Mouse (Mus musculus) CH12.LX (cell line): Measurements from ENCODE around the gene Trpc4ap. TPM values are rescaled to one million over a fixed set of nuclear protein-coding genes. Genes with fewer than 3 reads are reported as not detected.

Source experiments
- DNase-seq: peaks from one replicate; pipeline ENCODE4 v3.0.0-alpha.2; 2013; ENCODE audit errors: extremely low read depth
- H3K27ac ChIP-seq: 2 replicates; pipeline ENCODE4 v1.5.1; 2012; ENCODE audit warnings: low read depth, mild to moderate bottlenecking, control low read depth, moderate library complexity; ENCODE audit not compliant: insufficient read depth
- H3K27me3 ChIP-seq: replicated peaks from 2 replicates; pipeline ENCODE3; 2012; ENCODE audit warnings: inconsistent platforms
- H3K36me3 ChIP-seq, 2 experiments: replicated peaks in 1 of 2; 2 replicates each; pipeline versions ENCODE3 to v1.6.1; 2012; ENCODE audit warnings: inconsistent platforms in 1 of 2, low read length in 1 of 2, mild to moderate bottlenecking in 1 of 2, mixed read lengths in 1 of 2, moderate library complexity in 1 of 2; ENCODE audit not compliant: control insufficient read depth in 1 of 2, insufficient read depth in 1 of 2
- H3K4me1 ChIP-seq, 2 experiments: 2 replicates each; pipeline ENCODE4 v1.6.1; 2012; ENCODE audit warnings: inconsistent platforms in 1 of 2, moderate library complexity in 1 of 2; ENCODE audit not compliant: insufficient read depth in 2 of 2, control insufficient read depth in 1 of 2
- H3K4me2 ChIP-seq: 2 replicates; pipeline ENCODE4 v1.6.1; 2012; ENCODE audit warnings: low read depth, mild to moderate bottlenecking, control low read depth; ENCODE audit not compliant: poor library complexity, insufficient read depth, severe bottlenecking
- H3K4me3 ChIP-seq, 3 experiments: fragments of 150-350 bp in 1 of 3; sonication (generic) in 1 of 3; replicated peaks in 1 of 3; 2 replicates each; pipeline versions ENCODE3 to v1.5.1; 2011 to 2012; ENCODE audit warnings: low read depth in 2 of 3, low read length in 2 of 3, mild to moderate bottlenecking in 2 of 3, moderate library complexity in 2 of 3, control low read depth in 1 of 3, improper control_type of control experiment in 1 of 3, inconsistent platforms in 1 of 3, mixed read lengths in 1 of 3; ENCODE audit not compliant: poor library complexity in 1 of 3
- H3K79me2 ChIP-seq: replicated peaks from 2 replicates; pipeline ENCODE4 v1.6.1; 2012; ENCODE audit warnings: mild to moderate bottlenecking, moderate library complexity; ENCODE audit not compliant: control insufficient read depth, poor library complexity, insufficient read depth, severe bottlenecking; ENCODE audit errors: extremely low read depth
- H3K9ac ChIP-seq: 2 replicates; pipeline ENCODE4 v1.6.1; 2012; ENCODE audit warnings: low read depth, mild to moderate bottlenecking, control low read depth, moderate library complexity; ENCODE audit not compliant: insufficient read depth
- H3K9me3 ChIP-seq: replicated peaks from 2 replicates; pipeline ENCODE3; 2012; ENCODE audit warnings: low read length, inconsistent platforms, mixed read lengths
- BHLHE40 ChIP-seq: IDR thresholded peaks from 2 replicates; pipeline ENCODE4 v1.6.1; 2011; ENCODE audit warnings: mild to moderate bottlenecking, low read depth, low read length, improper control_type of control experiment
- E2F4 ChIP-seq: IDR thresholded peaks from 2 replicates; pipeline ENCODE4 v1.6.1; 2011; ENCODE audit warnings: low read depth, low read length, improper control_type of control experiment; ENCODE audit not compliant: insufficient replicate concordance
- ELF1 ChIP-seq: IDR thresholded peaks from 2 replicates; pipeline ENCODE4 v1.6.1; 2014; ENCODE audit warnings: low read depth, mild to moderate bottlenecking, inconsistent platforms, low read length, improper control_type of control experiment
- EP300 ChIP-seq: IDR thresholded peaks from 2 replicates; pipeline ENCODE4 v1.6.1; 2011; ENCODE audit warnings: low read length, improper control_type of control experiment
- GABPA ChIP-seq: IDR thresholded peaks from 2 replicates; pipeline ENCODE4 v1.6.1; 2012; ENCODE audit warnings: low read depth, low read length, improper control_type of control experiment, inconsistent platforms; ENCODE audit not compliant: insufficient replicate concordance
- IRF4 ChIP-seq: IDR thresholded peaks from 2 replicates; pipeline ENCODE4 v1.6.1; 2014; ENCODE audit warnings: low read depth, mild to moderate bottlenecking, inconsistent platforms, low read length, improper control_type of control experiment
- JUND ChIP-seq: conservative IDR thresholded peaks from 2 replicates; pipeline ENCODE4 v1.6.1; 2011; ENCODE audit warnings: low read depth, low read length, improper control_type of control experiment
- KAT2A ChIP-seq: IDR thresholded peaks from 2 replicates; pipeline ENCODE4 v1.6.1; 2012; ENCODE audit warnings: low read length, improper control_type of control experiment, inconsistent platforms; ENCODE audit not compliant: insufficient replicate concordance
- MAFK ChIP-seq: IDR thresholded peaks from 2 replicates; pipeline ENCODE4 v1.6.1; 2011; ENCODE audit warnings: low read length, improper control_type of control experiment; ENCODE audit not compliant: insufficient replicate concordance
- MAZ ChIP-seq: IDR thresholded peaks from 2 replicates; pipeline ENCODE4 v1.6.1; 2012; ENCODE audit warnings: low read depth, mild to moderate bottlenecking, inconsistent platforms, low read length, improper control_type of control experiment, moderate library complexity
- MXI1 ChIP-seq: IDR thresholded peaks from 2 replicates; pipeline ENCODE4 v1.6.1; 2011; ENCODE audit warnings: mild to moderate bottlenecking, low read depth, low read length, improper control_type of control experiment
- MYC ChIP-seq: IDR thresholded peaks from 2 replicates; pipeline ENCODE4 v1.6.1; 2011; ENCODE audit warnings: low read depth, mild to moderate bottlenecking, improper control_type of control experiment, low read length
- NRF1 ChIP-seq: IDR thresholded peaks from 2 replicates; pipeline ENCODE4 v1.6.1; 2014; ENCODE audit warnings: low read depth, mild to moderate bottlenecking, inconsistent platforms, low read length, improper control_type of control experiment, moderate library complexity
- PAX5 ChIP-seq: IDR thresholded peaks from 2 replicates; pipeline ENCODE4 v1.6.1; 2012; ENCODE audit warnings: low read length, inconsistent platforms, mixed read lengths
- POLR2A ChIP-seq: IDR thresholded peaks from 2 replicates; pipeline ENCODE4 v1.6.1; 2011; ENCODE audit warnings: low read depth, mild to moderate bottlenecking, improper control_type of control experiment, low read length
- POLR2AphosphoS2 ChIP-seq: IDR thresholded peaks from 2 replicates; pipeline ENCODE4 v1.6.1; 2011; ENCODE audit warnings: low read depth, low read length, improper control_type of control experiment
- RAD21 ChIP-seq: IDR thresholded peaks from 2 replicates; pipeline ENCODE4 v1.6.1; 2011; ENCODE audit warnings: low read depth, mild to moderate bottlenecking, low read length, improper control_type of control experiment, moderate library complexity
- SMC3 ChIP-seq: IDR thresholded peaks from 2 replicates; pipeline ENCODE4 v1.6.1; 2011; ENCODE audit warnings: low read depth, low read length, improper control_type of control experiment
- TCF12 ChIP-seq: IDR thresholded peaks from 2 replicates; pipeline ENCODE4 v1.6.1; 2014; ENCODE audit warnings: low read depth, mild to moderate bottlenecking, inconsistent platforms, low read length, improper control_type of control experiment
- USF2 ChIP-seq: conservative IDR thresholded peaks from 2 replicates; pipeline ENCODE4 v1.6.1; 2011; ENCODE audit warnings: low read depth, low read length, improper control_type of control experiment
- ZC3H11A ChIP-seq: IDR thresholded peaks from 2 replicates; pipeline ENCODE4 v1.6.1; 2012; ENCODE audit warnings: low read depth, mild to moderate bottlenecking, inconsistent platforms, low read length, improper control_type of control experiment
- dilution Hi-C: fragments of 300-500 bp; cut with MboI; formaldehyde crosslinking; loops from 2 replicates; pipeline ENCODE4 v1.14.3; 2020; ENCODE audit warnings: low sequenced_read_pairs; ENCODE audit not compliant: extremely low pct_unique_long_range_greater_than_20kb, extremely low pct_ligation_motif_present
- in situ Hi-C: fragments of 300-500 bp; cut with MboI; formaldehyde crosslinking; loops from 3 replicates; pipeline ENCODE4 v1.14.3; 2019; ENCODE audit warnings: low sequenced_read_pairs, low pct_ligation_motif_present, low pct_unique_long_range_greater_than_20kb, mixed read lengths
- polyA plus RNA-seq: library from polyadenylated mRNA; unstranded; fragments of >175 nt; gene quantifications from 2 replicates; pipeline ENCODE4 v1.2.1, GENCODE M21; 2012; ENCODE audit warnings: low read depth; ENCODE audit not compliant: insufficient read length
- total RNA-seq, 2 experiments: library from RNA; depleted of rRNA; stranded (reverse); fragments of 300-350 nt in 1 of 2; fragments of >200 nt in 1 of 2; gene quantifications; 2 replicates each; pipeline ENCODE4 v1.2.3; 2012 to 2014

Gene Trpc4ap
- total and polyA plus RNA-seq, 3 experiments, result 52.8 to 105 (median 55.8) TPM

DNA sequence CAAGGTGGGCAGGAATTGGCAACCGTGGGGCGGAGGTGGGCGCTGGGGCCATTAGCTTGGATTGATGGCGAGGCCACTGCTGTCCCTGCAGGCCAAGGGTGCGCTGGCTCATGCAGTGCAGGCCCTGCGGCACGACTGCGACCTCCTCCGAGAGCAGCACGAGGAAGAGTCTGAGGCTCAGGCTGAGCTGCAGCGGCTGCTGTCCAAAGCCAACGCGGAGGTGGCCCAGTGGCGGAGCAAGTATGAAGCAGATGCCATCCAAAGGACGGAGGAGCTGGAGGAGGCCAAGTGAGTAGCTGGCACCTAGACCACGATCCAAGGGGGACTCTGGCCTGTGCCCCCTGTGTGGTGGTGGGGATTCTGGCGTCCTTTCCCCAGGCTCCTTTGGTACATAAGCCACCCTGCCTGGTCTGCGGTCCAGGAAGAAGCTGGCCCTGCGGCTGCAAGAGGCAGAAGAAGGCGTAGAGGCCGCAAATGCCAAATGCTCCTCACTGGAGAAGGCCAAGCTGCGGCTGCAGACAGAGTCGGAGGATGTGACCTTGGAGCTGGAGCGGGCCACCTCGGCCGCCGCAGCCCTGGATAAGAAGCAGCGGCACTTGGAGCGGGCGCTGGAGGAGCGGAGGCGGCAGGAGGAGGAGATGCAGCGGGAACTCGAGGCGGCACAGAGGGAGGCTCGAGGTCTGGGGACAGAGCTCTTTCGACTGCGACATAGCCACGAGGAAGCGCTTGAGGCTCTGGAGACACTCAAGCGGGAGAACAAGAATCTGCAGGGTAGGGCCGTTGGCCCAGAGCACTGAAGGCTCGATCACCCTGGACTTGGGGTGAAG lies 61.4 kb downstream of the Trpc4ap start:
- dilution Hi-C loops, result no loop called here
- Histone ChIP-seq H3K27ac (no peak overlapping the region), H3K9ac (no peak overlapping the region), H3K79me2 (no peaks in the 10 kb centered on the region), H3K4me2 (no peak overlapping the region), H3K4me3 (no peak overlapping the region), H3K4me1 (no peaks in the 10 kb centered on the region), H3K36me3 (peaks cover 37 to 71% of the 10 kb centered on the region in 2 experiments), H3K27me3 (no peaks in the 10 kb centered on the region), H3K9me3 (no peaks in the 10 kb centered on the region)
- in situ Hi-C loops, result no loop called here
- no peak for DNase-seq
- no peak for TF ChIP-seq SMC3
- no peak for TF ChIP-seq JUND
- TF ChIP-seq E2F4, result no peak
- TF ChIP-seq MXI1, result no peak
- no peak for TF ChIP-seq POLR2AphosphoS2
- no peak for TF ChIP-seq TCF12
- TF ChIP-seq NRF1, result no peak

DNA sequence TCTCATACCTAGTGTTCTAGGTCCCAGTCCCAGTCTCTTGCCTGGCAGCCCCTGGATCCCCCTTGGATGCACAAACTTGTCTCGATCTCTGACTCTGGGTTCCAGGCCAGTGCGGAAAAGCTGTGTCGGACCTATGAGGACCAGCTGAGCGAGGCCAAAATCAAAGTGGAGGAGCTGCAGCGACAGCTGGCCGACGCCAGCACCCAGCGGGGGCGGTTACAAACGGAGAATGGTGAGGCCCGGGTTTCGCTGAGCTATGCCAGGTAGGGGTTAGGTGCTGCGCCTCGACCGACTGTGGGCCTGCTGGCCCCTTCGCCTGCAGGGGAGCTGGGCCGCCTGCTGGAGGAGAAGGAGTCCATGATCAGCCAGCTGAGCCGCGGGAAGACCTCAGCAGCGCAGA lies 62.0 kb downstream of the Trpc4ap start:
- Histone ChIP-seq H3K4me1 (no peaks in the 10 kb centered on the region), H3K27ac (no peak overlapping the region), H3K9ac (no peak overlapping the region), H3K4me2 (no peak overlapping the region), H3K79me2 (no peaks in the 10 kb centered on the region), H3K9me3 (no peaks in the 10 kb centered on the region), H3K36me3 (peaks cover 30 to 65% of the 10 kb centered on the region in 2 experiments), H3K27me3 (no peaks in the 10 kb centered on the region), H3K4me3 (no peak overlapping the region)
- dilution Hi-C loops, result no loop called here
- in situ Hi-C loops, result no loop called here
- DNase-seq, result no peak
- no peak for TF ChIP-seq PAX5

DNA sequence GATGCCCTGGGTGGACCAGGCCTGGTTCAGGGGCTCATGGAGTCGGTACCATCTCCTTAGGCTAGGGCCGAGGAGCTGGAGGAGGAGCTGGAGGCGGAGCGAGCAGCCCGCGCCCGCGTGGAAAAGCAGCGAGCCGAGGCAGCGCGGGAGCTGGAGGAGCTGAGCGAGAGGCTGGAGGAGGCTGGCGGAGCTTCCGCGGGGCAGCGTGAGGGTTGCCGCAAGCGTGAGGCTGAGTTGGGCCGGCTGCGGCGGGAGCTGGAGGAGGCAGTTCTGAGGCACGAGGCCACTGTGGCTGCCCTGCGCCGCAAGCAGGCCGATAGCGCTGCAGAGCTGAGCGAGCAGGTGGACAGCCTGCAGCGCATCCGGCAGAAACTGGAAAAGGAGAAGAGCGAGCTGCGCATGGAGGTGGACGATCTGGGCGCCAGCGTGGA lies 62.9 kb downstream of the Trpc4ap start:
- Histone ChIP-seq H3K9ac (no peak overlapping the region), H3K36me3 (peaks cover 21 to 56% of the 10 kb centered on the region in 2 experiments), H3K27ac (no peak overlapping the region), H3K79me2 (no peaks in the 10 kb centered on the region), H3K27me3 (no peaks in the 10 kb centered on the region)
- in situ Hi-C loops, result no loop called here
- TF ChIP-seq MYC (no peak), MAZ (no peak), GABPA (no peak), IRF4 (no peak), MAFK (no peak), KAT2A (no peak), ZC3H11A (no peak), USF2 (no peak), EP300 (no peak), POLR2A (no peak), SMC3 (no peak), BHLHE40 (no peak), POLR2AphosphoS2 (no peak), RAD21 (no peak), ELF1 (no peak)
- TF ChIP-seq, all 38 proteins: peak for 0
- Histone ChIP-seq H3K4me2 (no peak overlapping the region), H3K4me1 (0 out of 4 replicates have a peak, but pooled peaks cover 0 to 2% of the 10 kb centered on the region in 2 experiments), H3K9me3 (no peaks in the 10 kb centered on the region), H3K4me3 (no peak overlapping the region)
- no peak for DNase-seq
- dilution Hi-C loops, result no loop called here
